Mouse (Mus musculus): ENCODE measurements around the gene Gm9803.

GRCm38 (mm10) chr10:43519977-43520376 lies 3.9 kb upstream of the Gm9803 start:
- TF ChIP-seq POLR2A (IDR thresholded peaks at IDR 0.05; ENCODE audit: borderline replicate concordance, low read depth, low read length) (no peak), CTCF (IDR thresholded peaks at IDR 0.05; ENCODE audit: low read depth, low read length) (no peak)

Measured in bone marrow macrophage, adult 2 months (primary cell).